Comparison of ENCODE assay signal across 13 mouse cellular contexts in the genomic region with DNA sequence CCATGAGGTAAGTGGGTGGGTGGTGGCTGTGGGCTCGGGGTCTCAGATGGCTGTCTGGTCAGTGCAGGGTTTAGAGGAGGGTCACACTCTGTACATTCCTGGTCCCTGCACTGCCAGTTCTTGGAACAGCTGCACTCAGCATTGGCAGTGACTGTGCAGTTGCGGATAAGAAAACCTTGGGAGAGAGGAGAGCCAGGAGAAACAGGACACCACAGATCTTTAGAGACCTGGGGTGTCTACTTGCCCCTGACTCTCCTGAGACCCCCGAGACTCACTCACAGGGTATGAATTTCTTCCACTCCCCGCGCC. TPM values are rescaled to one million over a fixed set of nuclear protein-coding genes. Genes with fewer than 3 reads are reported as not detected.
DNase-seq lines count a peak whose midpoint lies in the region; ATAC-seq and TF ChIP-seq lines count a peak whose summit lies in the region.
"Had no signal": no experiment of that assay in that cellular context is flagged by ENCODE, and none has a peak within 500 bp of the region (broad histone marks: within the 10 kb centered on the region; RNA-seq: fewer than 3 reads in every experiment).

No protein-coding gene starts in this region.

- no peaks in the 10 kb centered on the region for H3K9me3 ChIP-seq in heart, embryonic 15.5 days (replicated peaks)
- no peaks in the 10 kb centered on the region for H3K9me3 ChIP-seq in lung, embryonic 14.5 days (ENCODE audit: low read depth, low read length)
- H3K9me3 ChIP-seq in limb, embryonic 13.5 days: no peaks in the 10 kb centered on the region
- H3K9me3 ChIP-seq: neural tube, embryonic 15.5 days had no signal

- H3K27ac ChIP-seq in heart, embryonic 15.5 days: peak overlapping the region; percentile 62
- no peak overlapping the region; the same call in 1 of the 2 replicates for H3K27ac ChIP-seq in lung, embryonic 14.5 days (ENCODE audit: low read depth)
- peak overlapping the region; percentile 42 for H3K27ac ChIP-seq in brown adipose tissue, adult 24 weeks (replicated peaks; ENCODE audit: low read depth, low read length)
- H3K27ac ChIP-seq in limb, embryonic 13.5 days: no peak overlapping the region
- H3K27ac ChIP-seq: neural tube, embryonic 15.5 days had no signal

- H3K4me3 ChIP-seq in heart, embryonic 15.5 days: peak overlapping the region; percentile 12; the same call in 1 of the 2 replicates
- H3K4me3 ChIP-seq in lung, embryonic 14.5 days (ENCODE audit: low read depth, low read length): no peak overlapping the region
- H3K4me3 ChIP-seq in brown adipose tissue, adult 24 weeks (ENCODE audit: insufficient read depth, low read depth, low read length): no peak overlapping the region
- no peak overlapping the region for H3K4me3 ChIP-seq in limb, embryonic 13.5 days
- H3K4me3 ChIP-seq: neural tube, embryonic 15.5 days had no signal

- no peaks in the 10 kb centered on the region for H3K27me3 ChIP-seq in heart, embryonic 15.5 days
- H3K27me3 ChIP-seq in lung, embryonic 14.5 days (ENCODE audit: insufficient read depth, low read length): no peaks in the 10 kb centered on the region
- H3K27me3 ChIP-seq in limb, embryonic 13.5 days: no peaks in the 10 kb centered on the region
- H3K27me3 ChIP-seq: neural tube, embryonic 15.5 days had no signal

- 0 out of 2 replicates have a peak overlapping the region, but pooled peaks have one; percentile 16 for H3K9ac ChIP-seq in heart, embryonic 15.5 days
- no peak overlapping the region for H3K9ac ChIP-seq in lung, embryonic 14.5 days
- H3K9ac ChIP-seq in limb, embryonic 13.5 days: no peak overlapping the region
- H3K9ac ChIP-seq: neural tube, embryonic 15.5 days had no signal

- peak overlapping the region; percentile 35; the same call in 1 of the 2 replicates for H3K4me2 ChIP-seq in heart, embryonic 15.5 days
- peak overlapping the region; percentile 13; the same call in 1 of the 2 replicates for H3K4me2 ChIP-seq in lung, embryonic 14.5 days
- H3K4me2 ChIP-seq in limb, embryonic 13.5 days (replicated peaks): no peak overlapping the region
- H3K4me2 ChIP-seq: neural tube, embryonic 15.5 days had no signal

- H3K36me3 ChIP-seq in heart, embryonic 15.5 days: no peaks in the 10 kb centered on the region
- no peaks in the 10 kb centered on the region for H3K36me3 ChIP-seq in lung, embryonic 14.5 days (ENCODE audit: insufficient read depth)
- no peaks in the 10 kb centered on the region for H3K36me3 ChIP-seq in limb, embryonic 13.5 days
- H3K36me3 ChIP-seq: neural tube, embryonic 15.5 days had no signal

- intact Hi-C loops in heart, postnatal 36 days (cut with DNase I): no loop called here

- H3K4me1 ChIP-seq in heart, embryonic 15.5 days (replicated peaks): peaks cover 34% of the 10 kb centered on the region
- no peaks in the 10 kb centered on the region; the same call in 1 of the 2 replicates for H3K4me1 ChIP-seq in lung, embryonic 14.5 days (ENCODE audit: insufficient read depth)
- H3K4me1 ChIP-seq in brown adipose tissue, adult 24 weeks (ENCODE audit: control insufficient read depth, insufficient read depth, insufficient read length, low read length): peaks cover 16% of the 10 kb centered on the region
- H3K4me1 ChIP-seq in limb, embryonic 13.5 days: peaks cover 28% of the 10 kb centered on the region

- TF ChIP-seq CTCF in lung, embryonic 14.5 days (IDR thresholded peaks at IDR 0.05; ENCODE audit: low read depth): no peak

- no peak; the same call in 1 of the 2 replicates for ATAC-seq in heart, embryonic 15.5 days (replicated peaks; ENCODE audit: insufficient number of reproducible peaks, insufficient read depth, low FRiP score, low read depth)
- ATAC-seq in lung, embryonic 14.5 days (ENCODE audit: insufficient read depth): no peak
- peak; percentile 51 for ATAC-seq in limb, embryonic 13.5 days (ENCODE audit: low FRiP score, low read depth)
- ATAC-seq: CD4-positive, CD25-positive, alpha-beta regulatory T cell, adult 4 months; forebrain, embryonic 16.5 days had no signal

- 49% methylated on average over 5 of the region's 5 CpGs for WGBS in heart, embryonic 15.5 days
- 50% methylated on average over 5 of the region's 5 CpGs for WGBS in lung, embryonic 14.5 days
- WGBS in limb, embryonic 13.5 days: 64% methylated on average over 5 of the region's 5 CpGs

- DNase-seq in heart, postnatal 36 days: no peak
- DNase-seq in lung, embryonic 14.5 days: no peak
- no peak for DNase-seq in lung, postnatal 25 days (ENCODE audit: low spot score)
- no peak for DNase-seq in left cerebral cortex, adult 18-20 months (ENCODE audit: low spot score in 2 of 2)
- DNase-seq: gastrocnemius, postnatal 10 days; left cerebral cortex, postnatal 4 days had no signal

RNA-seq across cellular contexts. Expression of gene Cd27, which starts 2.3 kb away (rescaled TPM):
- polyA plus RNA-seq in heart, embryonic 15.5 days (2015; fragmentation: Nextera tagmentation; extraction: Ambion mirVana): 2.0 and 10.1 TPM in 2 replicates
- total RNA-seq in heart, postnatal 36 days (2021): under 1 TPM in 1 of 2 experiments, not detected in 1; 0.49 TPM
- polyA plus RNA-seq in lung, embryonic 14.5 days (2014; fragmentation: Nextera tagmentation; extraction: Ambion mirVana): 1.9 and 2.0 TPM in 2 replicates
- polyA plus RNA-seq in brown adipose tissue, adult 24 weeks (2012; ENCODE audit: insufficient read depth, insufficient read length, missing spikeins): not detected in 2 replicates
- 2.5 and 3.8 TPM in 2 replicates for polyA plus RNA-seq in limb, embryonic 13.5 days (2015; fragmentation: Nextera tagmentation; extraction: Ambion mirVana)
- not detected for total RNA-seq in left cerebral cortex, adult 18-20 months (2021)
- total RNA-seq: layer of hippocampus, postnatal 25 days; left cerebral cortex, postnatal 4 days had no signal

RNA-seq across cellular contexts. Expression of gene Tapbpl, which starts 2.8 kb away (rescaled TPM):
- 3.9 and 8.2 TPM in 2 replicates for polyA plus RNA-seq in heart, embryonic 15.5 days (2015; fragmentation: Nextera tagmentation; extraction: Ambion mirVana)
- total RNA-seq in heart, postnatal 36 days (2021): 1 to 10 TPM; 4.4 to 5.1 TPM
- 4.3 and 5.4 TPM in 2 replicates for polyA plus RNA-seq in lung, embryonic 14.5 days (2014; fragmentation: Nextera tagmentation; extraction: Ambion mirVana)
- 16.1 and 24.1 TPM in 2 replicates for polyA plus RNA-seq in brown adipose tissue, adult 24 weeks (2012; ENCODE audit: insufficient read depth, insufficient read length, missing spikeins)
- 3.1 and 3.2 TPM in 2 replicates for polyA plus RNA-seq in limb, embryonic 13.5 days (2015; fragmentation: Nextera tagmentation; extraction: Ambion mirVana)
- 1 to 10 TPM; 6.5 to 6.8 TPM for total RNA-seq in left cerebral cortex, adult 18-20 months (2021)

RNA-seq across cellular contexts. Expression of gene Vamp1, which starts 19.1 kb away (rescaled TPM):
- 5.3 and 6.7 TPM in 2 replicates for polyA plus RNA-seq in heart, embryonic 15.5 days (2015; fragmentation: Nextera tagmentation; extraction: Ambion mirVana)
- total RNA-seq in heart, postnatal 36 days (2021): 1 to 10 TPM; 5.0 to 6.5 TPM
- polyA plus RNA-seq in lung, embryonic 14.5 days (2014; fragmentation: Nextera tagmentation; extraction: Ambion mirVana): 2.4 and 2.6 TPM in 2 replicates
- 5.4 and 7.7 TPM in 2 replicates for polyA plus RNA-seq in brown adipose tissue, adult 24 weeks (2012; ENCODE audit: insufficient read depth, insufficient read length, missing spikeins)
- 6.1 and 7.0 TPM in 2 replicates for polyA plus RNA-seq in limb, embryonic 13.5 days (2015; fragmentation: Nextera tagmentation; extraction: Ambion mirVana)
- 100 to 1,000 TPM; 111 to 145 TPM for total RNA-seq in left cerebral cortex, adult 18-20 months (2021)

RNA-seq across cellular contexts. Expression of gene Mrpl51, which starts 42.9 kb away (rescaled TPM):
- 233 and 272 TPM in 2 replicates for polyA plus RNA-seq in heart, embryonic 15.5 days (2015; fragmentation: Nextera tagmentation; extraction: Ambion mirVana)
- total RNA-seq in heart, postnatal 36 days (2021): 100 to 1,000 TPM; 308 to 334 TPM
- 202 and 205 TPM in 2 replicates for polyA plus RNA-seq in lung, embryonic 14.5 days (2014; fragmentation: Nextera tagmentation; extraction: Ambion mirVana)
- 316 and 439 TPM in 2 replicates for polyA plus RNA-seq in brown adipose tissue, adult 24 weeks (2012; ENCODE audit: insufficient read depth, insufficient read length, missing spikeins)
- polyA plus RNA-seq in limb, embryonic 13.5 days (2015; fragmentation: Nextera tagmentation; extraction: Ambion mirVana): 212 and 213 TPM in 2 replicates
- 10 to 100 TPM; 69.7 to 81.2 TPM for total RNA-seq in left cerebral cortex, adult 18-20 months (2021)

RNA-seq across cellular contexts. Expression of gene Ncapd2, which starts 43.0 kb away (rescaled TPM):
- polyA plus RNA-seq in heart, embryonic 15.5 days (2015; fragmentation: Nextera tagmentation; extraction: Ambion mirVana): 66.1 and 93.1 TPM in 2 replicates
- 10 to 100 TPM; 20.8 to 25.3 TPM for total RNA-seq in heart, postnatal 36 days (2021)
- 151 and 167 TPM in 2 replicates for polyA plus RNA-seq in lung, embryonic 14.5 days (2014; fragmentation: Nextera tagmentation; extraction: Ambion mirVana)
- 7.5 and 9.2 TPM in 2 replicates for polyA plus RNA-seq in brown adipose tissue, adult 24 weeks (2012; ENCODE audit: insufficient read depth, insufficient read length, missing spikeins)
- 146 and 148 TPM in 2 replicates for polyA plus RNA-seq in limb, embryonic 13.5 days (2015; fragmentation: Nextera tagmentation; extraction: Ambion mirVana)
- total RNA-seq in left cerebral cortex, adult 18-20 months (2021): 10 to 100 TPM; 22.0 to 24.4 TPM

Comparison
In these comparisons a context has a peak if more than half of its experiments do, and no peak if none do; other contexts are left out.
1. H3K27ac ChIP-seq: peak in heart, embryonic 15.5 days (single experiment) and brown adipose tissue, adult 24 weeks (single experiment); none in lung, embryonic 14.5 days (single experiment) and limb, embryonic 13.5 days (single experiment).